Mouse (Mus musculus) heart, postnatal 0 days (tissue): Measurements from ENCODE around the gene Gm10320. TPM values are rescaled to one million over a fixed set of nuclear protein-coding genes. Genes with fewer than 3 reads are reported as not detected.
A peak's percentile ranks its signal among the peaks of the same experiment; 100 is the strongest.

Experiments used
- ATAC-seq: fragments of 200-750 bp; cut with Nextera tagmentation; 2 replicates; pipeline ENCODE4 v1.8.0; 2017; ENCODE audit warnings: low read depth, moderate number of reproducible peaks, moderate library complexity; ENCODE audit not compliant: insufficient read depth
- DNase-seq: peaks from one replicate; pipeline ENCODE4 v3.0.0-alpha.2; 2016; ENCODE audit warnings: low spot score
- H3K27ac ChIP-seq: fragments of 300-500 bp; sonication (generic); 2 replicates; pipeline ENCODE4 v1.5.1; 2014; ENCODE audit warnings: low read depth, mild to moderate bottlenecking
- H3K27me3 ChIP-seq: fragments of 300-500 bp; sonication (generic); 2 replicates; pipeline ENCODE4 v1.6.1; 2014; ENCODE audit warnings: low read length, mixed read lengths; ENCODE audit not compliant: control insufficient read depth, insufficient read depth
- H3K36me3 ChIP-seq: fragments of 300-500 bp; sonication (generic); replicated peaks from 2 replicates; pipeline ENCODE4 v1.6.1; 2014; ENCODE audit warnings: low read length, mixed read lengths; ENCODE audit not compliant: control insufficient read depth, insufficient read depth
- H3K4me1 ChIP-seq: fragments of 300-500 bp; sonication (generic); 2 replicates; pipeline ENCODE4 v1.6.1; 2014; ENCODE audit warnings: antibody characterized with exemption; ENCODE audit not compliant: control insufficient read depth, insufficient read depth
- H3K4me2 ChIP-seq: fragments of 300-500 bp; sonication (generic); 2 replicates; pipeline ENCODE4 v1.6.1; 2014; ENCODE audit warnings: low read depth, mild to moderate bottlenecking, low read length, moderate library complexity
- H3K4me3 ChIP-seq: fragments of 300-500 bp; sonication (generic); 2 replicates; pipeline ENCODE4 v1.5.1; 2014; ENCODE audit warnings: low read depth, low read length
- H3K9ac ChIP-seq: fragments of 300-500 bp; sonication (generic); replicated peaks from 2 replicates; pipeline ENCODE4 v1.6.1; 2014; ENCODE audit warnings: low read depth, low read length, mixed read lengths
- H3K9me3 ChIP-seq: fragments of 300-500 bp; sonication (generic); replicated peaks from 2 replicates; pipeline ENCODE4 v1.6.1; 2016; ENCODE audit warnings: low read length; ENCODE audit not compliant: control insufficient read depth
- CTCF ChIP-seq: IDR thresholded peaks from 2 replicates; pipeline ENCODE4 v1.5.1; 2016; ENCODE audit warnings: antibody characterized with exemption, control low read depth, low read depth
- EP300 ChIP-seq: IDR thresholded peaks from 2 replicates; pipeline ENCODE4 v1.6.1; 2016; ENCODE audit warnings: antibody characterized with exemption, low read depth
- WGBS: fragments of 180-500 bp; shearing (Covaris S2); extraction: QIAGEN DNeasy Blood & Tissue Kit; methylation state at CpG from one replicate; pipeline ENCODE4 v1.1.7; 2014; 5-methylcytosine and 5-hydroxymethylcytosine counted together
- polyA plus RNA-seq: library from polyadenylated mRNA; unstranded; fragments of >200 nt; fragmentation: Nextera tagmentation; extraction: Ambion mirVana; gene quantifications from 2 replicates; pipeline ENCODE4 v1.2.1, GENCODE M21; 2015
- total RNA-seq: library from RNA; depleted of rRNA; stranded (reverse); fragments of >200 nt; gene quantifications from 2 replicates; pipeline ENCODE4 v1.2.3, GENCODE M21; 2014; ENCODE audit warnings: low replicate concordance

Gm10320 gene
- total and polyA plus RNA-seq, 2 experiments from 2014 or later: 0.66 TPM; not detected in 1

DNA sequence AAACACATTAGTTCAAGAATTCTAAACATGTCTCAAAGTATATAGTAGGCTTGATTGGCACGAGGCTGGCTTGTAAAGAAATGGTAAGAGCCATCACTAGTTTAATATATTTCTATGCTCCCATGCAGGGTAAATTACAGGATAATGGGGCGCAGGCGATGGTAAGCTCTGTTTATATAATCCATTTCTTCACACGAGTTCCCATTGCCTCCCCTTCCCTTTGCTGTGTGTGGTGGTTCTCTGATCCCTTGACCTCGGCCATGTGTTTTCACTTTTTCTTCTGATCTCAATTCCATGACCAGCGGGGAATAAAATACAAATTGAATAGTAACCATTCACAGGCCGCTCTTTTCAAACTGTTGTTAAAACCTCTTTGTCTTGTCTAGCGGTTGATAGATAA, 11.8 kb upstream of the Gm10320 start:
- H3K9me3 ChIP-seq: no peaks in the 10 kb centered on the region
- H3K4me2 ChIP-seq: no peak overlapping the region
- no peak overlapping the region for H3K9ac ChIP-seq
- WGBS: 7% methylated on average over 8 of the region's 8 CpGs
- 0 out of 2 replicates have a peak, but pooled peaks cover 3% of the 10 kb centered on the region for H3K4me1 ChIP-seq
- peak overlapping the region; percentile 14; the same call in 1 of the 2 replicates for H3K4me3 ChIP-seq
- no peak overlapping the region for H3K27ac ChIP-seq
- peaks cover 99% of the 10 kb centered on the region for H3K27me3 ChIP-seq
- no peaks in the 10 kb centered on the region for H3K36me3 ChIP-seq
- ATAC-seq (no peak), DNase-seq (no peak)
- TF ChIP-seq EP300 (no peak), CTCF (no peak)

DNA sequence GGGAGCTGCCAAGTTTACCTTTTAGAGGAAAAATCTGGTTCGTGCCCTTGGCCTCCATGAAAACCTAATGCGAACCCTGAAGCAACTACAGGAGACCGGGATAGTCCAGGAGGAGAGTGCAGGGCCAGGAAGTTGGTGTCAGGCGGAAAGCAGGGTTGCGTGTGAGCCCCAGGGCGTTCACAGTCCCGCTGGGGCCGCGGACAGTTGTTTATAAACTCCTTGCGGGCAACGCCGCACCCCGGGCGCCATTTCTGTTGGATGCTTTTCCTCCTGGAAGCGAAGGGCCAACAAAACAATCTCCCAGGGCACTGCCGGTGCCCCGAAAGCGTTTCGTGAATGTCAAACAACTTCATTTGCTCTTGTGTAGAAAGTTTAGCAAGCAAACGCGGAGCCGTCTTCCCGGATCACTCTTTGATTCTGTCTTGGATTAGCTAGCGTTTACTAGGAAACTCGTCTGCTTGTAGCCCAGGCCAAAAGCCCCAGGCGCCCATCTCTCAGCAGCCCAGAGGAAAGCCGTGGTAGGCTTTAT, 11.1 kb upstream of the Gm10320 start:
- H3K9ac ChIP-seq: no peak overlapping the region
- no peaks in the 10 kb centered on the region for H3K36me3 ChIP-seq
- peaks cover 99% of the 10 kb centered on the region for H3K27me3 ChIP-seq
- ATAC-seq: no peak
- H3K4me2 ChIP-seq: peak overlapping the region; percentile 35
- no peak for TF ChIP-seq EP300
- no peak for TF ChIP-seq CTCF
- peak; percentile 6 for DNase-seq
- WGBS: 2% methylated on average over 27 of the region's 27 CpGs
- H3K27ac ChIP-seq: no peak overlapping the region
- H3K4me3 ChIP-seq: peak overlapping the region; percentile 14
- H3K4me1 ChIP-seq: 0 out of 2 replicates have a peak, but pooled peaks cover 3% of the 10 kb centered on the region
- H3K9me3 ChIP-seq: no peaks in the 10 kb centered on the region

DNA sequence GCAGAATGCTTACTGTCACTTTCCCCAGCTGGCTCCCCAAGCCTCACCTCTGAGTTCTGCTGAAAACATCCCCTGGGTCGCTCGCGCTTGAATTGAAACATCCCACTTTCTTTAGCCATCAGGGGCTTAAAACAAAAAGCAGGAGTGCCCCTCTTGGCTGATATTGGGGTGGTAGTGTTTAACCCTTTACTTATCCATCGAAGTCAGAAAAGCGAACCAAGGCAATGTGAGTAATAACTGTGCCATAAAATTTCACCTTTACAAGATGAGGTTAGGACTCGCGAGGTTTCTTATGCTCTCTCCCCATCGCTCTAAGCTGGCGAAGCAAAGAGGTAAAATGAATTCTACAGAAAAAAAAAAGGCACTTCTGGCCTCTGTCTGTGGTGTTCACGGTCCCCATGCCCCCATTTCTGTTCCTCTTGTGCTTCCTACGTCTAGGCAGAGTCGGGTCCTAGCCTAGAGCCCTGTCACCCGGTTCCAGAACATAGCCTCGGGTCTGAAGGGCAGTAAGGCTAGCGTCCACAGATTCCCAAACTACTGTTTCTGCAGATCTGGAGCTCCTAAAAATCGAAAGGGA, 10.5 kb upstream of the Gm10320 start:
- Histone ChIP-seq H3K9ac (no peak overlapping the region), H3K27me3 (peaks cover 99% of the 10 kb centered on the region), H3K27ac (no peak overlapping the region), H3K4me2 (no peak overlapping the region), H3K4me3 (peak overlapping the region; percentile 14; the same call in 1 of the 2 replicates), H3K9me3 (no peaks in the 10 kb centered on the region), H3K4me1 (0 out of 2 replicates have a peak, but pooled peaks cover 3% of the 10 kb centered on the region), H3K36me3 (no peaks in the 10 kb centered on the region)
- TF ChIP-seq EP300 (no peak), CTCF (no peak)
- WGBS: 2% methylated on average over 16 of the region's 16 CpGs
- DNase-seq (no peak), ATAC-seq (no peak)

DNA sequence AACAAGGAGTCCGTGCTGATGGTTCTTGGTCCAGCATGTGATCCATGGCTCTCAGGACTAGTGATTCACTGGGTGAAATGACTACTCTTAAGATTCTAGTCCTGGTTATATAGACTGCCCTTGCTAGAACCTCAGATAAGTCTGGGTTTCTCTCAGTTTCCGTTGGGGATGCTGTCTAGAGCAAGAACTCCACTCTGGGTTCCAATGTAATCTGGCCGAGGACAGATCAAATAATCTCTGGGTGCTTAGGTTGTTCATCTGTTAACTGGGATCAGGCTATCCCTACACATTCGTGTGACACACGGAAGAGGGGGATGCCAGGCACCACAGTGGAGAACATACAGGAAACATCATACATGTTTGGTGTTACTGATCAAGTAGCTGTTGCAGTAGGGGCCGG, 9.5 kb upstream of the Gm10320 start:
- H3K4me3 ChIP-seq: no peak overlapping the region
- H3K27me3 ChIP-seq: peaks cover 98% of the 10 kb centered on the region
- H3K36me3 ChIP-seq: no peaks in the 10 kb centered on the region
- WGBS: 11% methylated on average over 6 of the region's 6 CpGs
- DNase-seq (no peak), ATAC-seq (no peak)
- H3K4me1 ChIP-seq: 0 out of 2 replicates have a peak, but pooled peaks cover 3% of the 10 kb centered on the region
- no peak overlapping the region for H3K27ac ChIP-seq
- TF ChIP-seq CTCF: no peak
- TF ChIP-seq EP300: no peak
- H3K9ac ChIP-seq: no peak overlapping the region
- no peaks in the 10 kb centered on the region for H3K9me3 ChIP-seq
- no peak overlapping the region for H3K4me2 ChIP-seq

DNA sequence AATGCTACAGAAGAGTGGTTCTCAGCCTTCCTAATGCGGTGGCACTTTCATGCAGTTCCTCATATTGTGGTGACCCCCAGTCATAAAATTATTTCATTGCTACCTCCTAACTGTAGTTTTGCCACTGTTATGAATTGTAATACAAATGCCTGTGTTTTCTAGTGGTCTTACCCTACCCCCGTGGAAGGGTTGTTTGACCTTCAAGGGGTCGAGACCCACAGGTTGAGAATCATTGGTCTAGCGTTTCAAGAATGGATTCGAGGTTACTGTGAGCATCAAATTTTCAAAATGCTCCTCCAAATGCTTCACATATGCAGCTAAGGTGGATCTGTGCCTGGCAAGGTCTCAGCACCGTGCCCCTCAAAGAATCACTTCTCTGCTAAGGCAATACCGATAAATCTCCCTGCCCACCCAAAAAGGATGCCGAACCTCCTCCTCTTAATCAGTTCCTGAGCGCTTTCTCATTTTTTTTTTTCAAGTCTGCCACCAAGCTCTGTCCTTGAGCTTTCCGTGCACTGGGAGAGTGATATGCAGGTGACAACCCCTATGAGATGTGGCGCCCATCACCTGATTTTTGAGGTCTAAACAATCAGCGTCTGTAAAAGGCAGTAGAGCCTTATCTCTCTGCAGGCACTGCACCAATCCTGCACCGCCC, 8.8 kb upstream of the Gm10320 start:
- no peak for ATAC-seq
- Histone ChIP-seq H3K4me1 (0 out of 2 replicates have a peak, but pooled peaks cover 3% of the 10 kb centered on the region), H3K4me2 (no peak overlapping the region), H3K27ac (no peak overlapping the region), H3K36me3 (no peaks in the 10 kb centered on the region), H3K9me3 (no peaks in the 10 kb centered on the region), H3K4me3 (no peak overlapping the region), H3K9ac (no peak overlapping the region), H3K27me3 (peaks cover 91% of the 10 kb centered on the region)
- no peak for DNase-seq
- WGBS: 27% methylated on average over 13 of the region's 13 CpGs
- TF ChIP-seq EP300 (no peak), CTCF (no peak)
